Mouse (Mus musculus): Measurements from ENCODE around the gene 1810049J17Rik. TPM values are rescaled to one million over a fixed set of nuclear protein-coding genes. Genes with fewer than 3 reads are reported as not detected.
A peak's percentile ranks its signal among the peaks of the same experiment; 100 is the strongest.

Gene 1810049J17Rik
- total and polyA plus RNA-seq, 3 experiments: 23.9 TPM; not detected in 2

- peak; percentile 98 for TF ChIP-seq ETS1 (IDR thresholded peaks at IDR 0.05; ENCODE audit: low read depth, low read length)
- peak; percentile 63 for TF ChIP-seq CHD2 (IDR thresholded peaks at IDR 0.05; ENCODE audit: low read length)
Observed at GRCm38 (mm10) chr15:12310676-12311075, 11.0 kb downstream of the 1810049J17Rik start (continued).

GRCm38 (mm10) chr15:12308539-12308938 is 13.2 kb downstream of the 1810049J17Rik start:
- Histone ChIP-seq H3K9me3 (replicated peaks; ENCODE audit: insufficient read depth, low read length) (no peaks in the 10 kb centered on the region), H3K27me3 (ENCODE audit: control insufficient read depth in 1 of 2, insufficient read depth in 2 of 2, low read length in 2 of 2) (no peaks in the 10 kb centered on the region), H3K4me1 (ENCODE audit: control insufficient read depth in 1 of 2, insufficient read depth in 2 of 2, low read length in 2 of 2) (peaks cover 18 to 47% of the 10 kb centered on the region in 2 experiments)

GRCm38 (mm10) chr15:12307114-12307513 is 14.6 kb downstream of the 1810049J17Rik start:
- Histone ChIP-seq H3K4me1 (ENCODE audit: control insufficient read depth in 1 of 2, insufficient read depth in 2 of 2, low read length in 2 of 2) (peaks cover 18 to 43% of the 10 kb centered on the region in 2 experiments), H3K9ac (ENCODE audit: control insufficient read depth, low read depth, low read length, poor library complexity, severe bottlenecking) (peak overlapping the region; percentile 49), H3K27me3 (ENCODE audit: control insufficient read depth in 1 of 2, insufficient read depth in 2 of 2, low read length in 2 of 2) (no peaks in the 10 kb centered on the region), H3K27ac (ENCODE audit: control insufficient read depth, low read depth, low read length) (peak overlapping the region; percentile 71), H3K4me3 (ENCODE audit: control insufficient read depth in 1 of 2, insufficient read depth in 1 of 2, low read depth in 2 of 2, low read length in 2 of 2) (no peak overlapping the region; a peak in 1 of 4 replicates), H3K36me3 (ENCODE audit: control insufficient read depth in 1 of 2, insufficient read depth in 2 of 2, low read length in 2 of 2) (peaks cover 0 to 47% of the 10 kb centered on the region in 2 experiments; a peak in 2 of 4 replicates), H3K79me2 (ENCODE audit: control insufficient read depth, insufficient read depth, low read length, poor library complexity) (no peaks in the 10 kb centered on the region), H3K9me3 (replicated peaks; ENCODE audit: insufficient read depth, low read length) (no peaks in the 10 kb centered on the region)
- no peak for DNase-seq (ENCODE audit: low read depth, low spot score)
- TF ChIP-seq GATA1 (IDR thresholded peaks at IDR 0.05; ENCODE audit: low read depth, low read length) (no peak), ZNF384 (IDR thresholded peaks at IDR 0.05; ENCODE audit: low read depth, low read length) (0 out of 2 replicates have a peak, but pooled peaks have one; percentile 16)

More at GRCm38 (mm10) chr15:12308539-12308938, 13.2 kb downstream of the 1810049J17Rik start:
- Histone ChIP-seq H3K4me3 (ENCODE audit: control insufficient read depth in 1 of 2, insufficient read depth in 1 of 2, low read depth in 2 of 2, low read length in 2 of 2) (peak overlapping the region; percentile 29 to 53), H3K36me3 (ENCODE audit: control insufficient read depth in 1 of 2, insufficient read depth in 2 of 2, low read length in 2 of 2) (peaks cover 0 to 49% of the 10 kb centered on the region in 2 experiments; a peak in 2 of 4 replicates), H3K27ac (ENCODE audit: control insufficient read depth, low read depth, low read length) (peak overlapping the region; percentile 75), H3K9ac (ENCODE audit: control insufficient read depth, low read depth, low read length, poor library complexity, severe bottlenecking) (peak overlapping the region; percentile 60), H3K79me2 (ENCODE audit: control insufficient read depth, insufficient read depth, low read length, poor library complexity) (no peaks in the 10 kb centered on the region)
- peak; percentile 79 for DNase-seq (ENCODE audit: low read depth, low spot score)
- TF ChIP-seq MAZ (IDR thresholded peaks at IDR 0.05; ENCODE audit: low read depth, low read length): peak; percentile 24; the same call in 1 of the 2 replicates
- peak; percentile 58 for TF ChIP-seq SIN3A (IDR thresholded peaks at IDR 0.05; ENCODE audit: low read length)
- TF ChIP-seq EP300 (IDR thresholded peaks at IDR 0.05; ENCODE audit: low read depth in 1 of 2, low read length in 2 of 2): peak in 1 of 2 experiments; percentile 52; a peak in 2 of 4 replicates
- peak; percentile 62; the same call in 1 of the 2 replicates for TF ChIP-seq ETS1 (IDR thresholded peaks at IDR 0.05; ENCODE audit: low read depth, low read length)
- no peak for TF ChIP-seq POLR2AphosphoS5 (IDR thresholded peaks at IDR 0.05; ENCODE audit: borderline replicate concordance, low read depth, low read length)
- TF ChIP-seq ZC3H11A (IDR thresholded peaks at IDR 0.05; ENCODE audit: low read depth, low read length): 0 out of 2 replicates have a peak, but pooled peaks have one; percentile 4
- peak; percentile 51; the same call in 1 of the 2 replicates for TF ChIP-seq MYC (IDR thresholded peaks at IDR 0.05; ENCODE audit: low read depth, low read length)
- no peak for TF ChIP-seq ELF1 (IDR thresholded peaks at IDR 0.05; ENCODE audit: low read depth, low read length)
- TF ChIP-seq TCF12 (IDR thresholded peaks at IDR 0.05; ENCODE audit: low read depth, low read length): peak; percentile 40; the same call in 1 of the 2 replicates
- 0 out of 2 replicates have a peak, but pooled peaks have one; percentile 37 for TF ChIP-seq TBP (IDR thresholded peaks at IDR 0.05; ENCODE audit: low read depth, low read length)
- TF ChIP-seq CHD2 (IDR thresholded peaks at IDR 0.05; ENCODE audit: low read length): no peak
- peak; percentile 44; the same call in 1 of the 2 replicates for TF ChIP-seq GATA1 (IDR thresholded peaks at IDR 0.05; ENCODE audit: low read depth, low read length)

Data from MEL (cell line).